Mouse (Mus musculus) gastrocnemius, adult 2 months (tissue): ENCODE data around the gene Nxpe2. TPM values are rescaled to one million over a fixed set of nuclear protein-coding genes. Genes with fewer than 3 reads are reported as not detected.
"Not testable (repeated sequence)": the region's sequence is repeated elsewhere in the genome, so short reads cannot be mapped to it uniquely, and the experiment has no call there.

Source experiments
- DNase-seq: peaks from one replicate; pipeline ENCODE4 v3.0.0; 2022
- H3K27ac ChIP-seq: fragments of 200-600 bp; 2 replicates; pipeline ENCODE4 v1.8.1; 2022; ENCODE audit warnings: mild to moderate bottlenecking
- H3K4me3 ChIP-seq: fragments of 200-600 bp; 2 replicates; pipeline ENCODE4 v1.8.1; 2022; ENCODE audit warnings: mild to moderate bottlenecking, moderate library complexity
- CTCF ChIP-seq: fragments of 200-600 bp; IDR thresholded peaks from 2 replicates; pipeline ENCODE4 v1.8.1; 2022; ENCODE audit warnings: antibody characterized with exemption, mild to moderate bottlenecking, moderate library complexity
- intact Hi-C: fragments of 180-260 bp; cut with DNase I; formaldehyde crosslinking; loops from one replicate; pipeline ENCODE4 v1.15.1; 2025
- total RNA-seq, 2 experiments: library from RNA; stranded (reverse); gene quantifications; 2 replicates each; pipeline ENCODE4 v1.2.3; 2021

The Nxpe2 gene
- total RNA-seq, 2 experiments from 2014 or later, result 0.43 to 0.59 TPM

DNA sequence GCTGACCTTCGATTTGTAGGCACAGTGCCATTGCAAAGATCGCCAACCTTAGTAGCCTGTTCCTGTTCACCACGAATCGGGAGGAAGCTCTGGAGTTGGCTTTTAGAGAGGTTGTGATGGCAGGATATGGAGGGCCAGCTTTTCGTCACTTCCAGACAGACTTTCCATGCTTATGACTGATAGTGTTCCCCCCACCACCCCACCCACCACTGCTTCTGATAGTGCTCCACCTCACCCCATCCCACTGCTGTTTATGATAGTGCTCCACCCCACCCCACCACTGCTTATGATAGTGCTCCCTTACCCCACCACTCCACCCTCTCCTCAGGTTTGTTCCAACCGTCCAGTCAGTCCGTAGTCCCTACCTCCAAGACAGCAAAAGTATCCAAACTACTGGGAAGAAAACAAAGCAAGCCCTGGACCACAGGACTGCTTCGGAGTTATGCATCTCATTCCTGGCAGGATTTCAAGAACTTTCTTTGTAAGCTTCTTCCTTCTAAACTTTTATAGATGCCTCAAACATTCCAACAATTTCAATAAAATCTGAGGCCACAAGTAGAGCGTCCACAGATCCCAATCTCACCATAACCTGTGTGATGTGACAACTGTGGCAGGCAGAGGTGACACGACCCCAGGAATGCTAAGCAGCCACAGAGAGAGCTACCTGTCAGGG lies 12.4 kb downstream of the Nxpe2 start:
- intact Hi-C loops, result no loop called here
- TF ChIP-seq CTCF, result no peak
- Histone ChIP-seq H3K27ac (peak overlapping the region; percentile 38), H3K4me3 (no peak overlapping the region; the same call in 1 of the 2 replicates)
- DNase-seq, result no peak

GRCm38 (mm10) chr9:48339563-48339962 lies 13.7 kb downstream of the Nxpe2 start:
- Histone ChIP-seq H3K27ac (peak overlapping the region; percentile 60), H3K4me3 (no peak overlapping the region)
- DNase-seq, result no peak
- intact Hi-C loops, result no loop called here
- TF ChIP-seq CTCF, result no peak

DNA sequence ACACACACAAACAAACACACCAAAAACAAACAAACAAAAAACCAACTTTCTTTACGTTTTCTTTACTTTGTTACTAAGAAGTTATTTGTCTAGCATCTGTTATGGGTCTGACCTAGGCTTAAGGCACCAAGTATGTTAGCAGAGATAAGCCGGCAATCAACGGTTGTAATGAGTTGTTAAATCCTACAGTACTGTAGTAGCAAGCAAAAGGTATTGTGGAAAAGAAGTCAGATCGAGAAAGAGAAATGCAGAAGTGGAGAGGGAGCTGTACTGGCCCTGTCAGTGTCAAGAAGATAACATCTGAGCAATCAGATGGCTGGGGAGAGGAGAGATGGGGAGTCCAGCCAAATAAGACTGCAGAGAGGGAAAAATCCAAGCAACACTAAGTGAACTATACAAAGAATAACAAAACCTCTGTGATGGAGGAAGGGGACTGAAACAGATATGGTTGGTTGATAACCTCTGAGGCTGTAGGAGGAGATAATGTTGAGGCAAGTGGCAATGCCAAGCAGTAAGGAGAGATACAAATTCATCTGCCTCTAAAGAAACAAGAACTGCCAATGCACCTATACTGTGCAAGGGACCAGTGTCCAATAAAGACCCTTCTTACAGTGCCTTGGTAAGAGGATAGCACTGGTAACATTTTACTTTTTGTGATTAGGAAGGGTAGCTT lies 14.3 kb downstream of the Nxpe2 start:
- Histone ChIP-seq H3K27ac (peak overlapping the region; percentile 60), H3K4me3 (no peak overlapping the region)
- no peak for DNase-seq
- intact Hi-C loops, result no loop called here
- no peak for TF ChIP-seq CTCF

- Histone ChIP-seq H3K27ac (no peak overlapping the region), H3K4me3 (no peak overlapping the region)
- DNase-seq, result no peak
- no peak for TF ChIP-seq CTCF
- intact Hi-C loops, result no loop called here
Observed at GRCm38 (mm10) chr9:48329597-48329996, 23.7 kb downstream of the Nxpe2 start.

- Histone ChIP-seq H3K4me3 (peak overlapping the region; percentile 47), H3K27ac (peak overlapping the region; percentile 76)
- DNase-seq, result peak; percentile 32
- no peak for TF ChIP-seq CTCF
- intact Hi-C loops, result no loop called here
Observed at GRCm38 (mm10) chr9:48326338-48326737, 26.9 kb downstream of the Nxpe2 start.

- Histone ChIP-seq H3K27ac (peak overlapping the region; percentile 59), H3K4me3 (peak overlapping the region; percentile 56)
- no peak for DNase-seq
- intact Hi-C loops, result no loop called here
- no peak for TF ChIP-seq CTCF
Observed at GRCm38 (mm10) chr9:48315825-48316224, 37.4 kb downstream of the Nxpe2 start.

GRCm38 (mm10) chr9:48314194-48314593 lies 39.1 kb downstream of the Nxpe2 start:
- intact Hi-C loops, result loop anchor here (5.0 kb wide), 1 partner anchor 38 kb away; the partner anchor contains the start of gene Nxpe2
- DNase-seq, result peak; percentile 32
- TF ChIP-seq CTCF, result no peak
- peak overlapping the region; percentile 65 for H3K4me3 ChIP-seq
- peak overlapping the region; percentile 85 for H3K27ac ChIP-seq

- Histone ChIP-seq H3K4me3 (no peak overlapping the region), H3K27ac (no peak overlapping the region)
- intact Hi-C loops, result loop anchor here (5.0 kb wide), 1 partner anchor 41 kb away; the partner anchor contains the start of gene Nxpe2
- no peak for DNase-seq
- TF ChIP-seq CTCF, result no peak
Observed at GRCm38 (mm10) chr9:48311241-48311640, 42.0 kb downstream of the Nxpe2 start.

DNA sequence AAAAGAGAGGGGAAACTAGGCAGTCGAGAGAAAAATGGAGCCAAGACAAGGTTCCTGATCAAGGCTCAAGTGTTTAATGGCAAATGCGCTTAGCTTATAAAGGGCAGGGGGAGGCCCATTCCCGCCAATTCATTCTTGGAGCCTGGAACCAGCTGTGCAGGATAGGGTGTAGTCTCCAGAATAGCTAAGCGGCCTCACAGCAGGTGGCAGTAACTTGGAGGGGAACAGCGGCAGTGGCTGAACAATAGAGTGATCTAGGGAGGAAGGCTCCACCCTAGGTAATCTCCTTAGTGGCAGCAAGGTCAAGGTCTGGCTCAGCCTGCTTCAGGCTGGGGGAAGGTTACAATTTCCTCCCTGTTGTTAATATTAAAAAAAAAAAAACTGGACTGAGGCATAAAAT lies 49.7 kb downstream of the Nxpe2 start:
- TF ChIP-seq CTCF, result peak; percentile 15; the same call in 1 of the 2 replicates
- H3K4me3 ChIP-seq, intact Hi-C loops: not testable (repeated sequence)
- DNase-seq, result peak; percentile 40
- H3K27ac ChIP-seq, result peak overlapping the region; percentile 78

DNA sequence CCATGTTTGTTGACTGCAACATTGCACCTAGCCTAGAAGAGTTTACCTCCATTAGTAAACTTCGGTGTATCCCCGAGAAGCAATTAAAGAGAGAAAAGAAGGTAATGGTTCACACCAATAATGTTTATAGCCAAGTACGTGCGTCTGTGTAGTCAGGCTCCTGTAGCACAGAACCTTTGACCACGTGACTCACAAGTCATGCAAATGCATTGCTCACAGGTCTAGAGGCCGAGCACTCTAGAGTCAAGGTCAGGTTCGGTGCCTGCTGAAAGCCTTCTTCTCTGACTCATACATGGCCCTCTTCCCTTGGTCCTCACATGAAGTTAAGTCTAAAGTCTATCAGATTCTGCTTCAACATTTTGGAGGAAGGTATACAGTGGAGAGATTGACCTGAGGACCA lies 54.3 kb downstream of the Nxpe2 start:
- intact Hi-C loops, result no loop called here
- no peak for TF ChIP-seq CTCF
- DNase-seq, result no peak
- H3K27ac ChIP-seq, result no peak overlapping the region
- H3K4me3 ChIP-seq, result no peak overlapping the region

DNA sequence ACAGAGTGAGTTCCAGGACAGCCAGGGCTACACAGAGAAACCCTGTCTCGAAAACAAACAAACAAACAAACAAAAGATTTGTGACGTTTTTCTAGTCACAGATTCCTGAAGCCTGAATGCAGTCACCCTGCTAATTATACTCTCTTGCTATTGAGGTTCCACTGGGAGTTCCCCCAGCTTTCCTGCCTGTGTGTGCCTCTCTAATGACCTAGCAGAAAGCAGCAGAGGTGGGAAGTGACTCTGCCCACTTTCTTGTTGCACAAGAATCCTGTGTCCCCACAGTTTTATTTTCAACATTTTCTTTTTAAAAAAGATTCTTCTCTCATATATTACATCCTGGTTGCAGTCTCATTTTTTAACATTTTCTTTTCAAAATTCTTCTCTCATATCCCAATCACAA lies 58.5 kb downstream of the Nxpe2 start:
- H3K4me3 ChIP-seq, result no peak overlapping the region
- H3K27ac ChIP-seq, result no peak overlapping the region
- intact Hi-C loops, result no loop called here
- no peak for TF ChIP-seq CTCF
- no peak for DNase-seq

GRCm38 (mm10) chr9:48290281-48290680 lies 63.0 kb downstream of the Nxpe2 start:
- no peak for TF ChIP-seq CTCF
- no peak for DNase-seq
- no peak overlapping the region for H3K4me3 ChIP-seq
- no peak overlapping the region for H3K27ac ChIP-seq
- intact Hi-C loops, result no loop called here

- no peak for DNase-seq
- intact Hi-C loops, result no loop called here
- H3K4me3 ChIP-seq, result no peak overlapping the region
- TF ChIP-seq CTCF, result no peak
- H3K27ac ChIP-seq, result no peak overlapping the region
Observed at GRCm38 (mm10) chr9:48284221-48284620, 69.0 kb downstream of the Nxpe2 start.

GRCm38 (mm10) chr9:48276831-48277230 lies 76.4 kb downstream of the Nxpe2 start:
- no peak overlapping the region for H3K4me3 ChIP-seq
- H3K27ac ChIP-seq, result no peak overlapping the region
- intact Hi-C loops, result no loop called here
- TF ChIP-seq CTCF, result no peak
- no peak for DNase-seq

Other genes starting within 250 kb of the Nxpe2 start
- 1 to 10 TPM; 3.0 to 3.1 TPM for gene Nxpe4, start 191.4 kb downstream of the Nxpe2 start, total RNA-seq
- 10 to 100 TPM; 66.0 to 68.1 TPM for gene Rexo2, start 127.2 kb upstream of the Nxpe2 start, total RNA-seq
- gene Rbm7, start 141.8 kb upstream of the Nxpe2 start, total RNA-seq, result 10 to 100 TPM; 15.2 to 16.0 TPM
- 10 to 100 TPM in 1 of 2 experiments, 1 to 10 TPM in 1; 8.1 to 10.3 TPM for gene Gm5617, start 142.0 kb upstream of the Nxpe2 start, total RNA-seq